In the genomic region with DNA sequence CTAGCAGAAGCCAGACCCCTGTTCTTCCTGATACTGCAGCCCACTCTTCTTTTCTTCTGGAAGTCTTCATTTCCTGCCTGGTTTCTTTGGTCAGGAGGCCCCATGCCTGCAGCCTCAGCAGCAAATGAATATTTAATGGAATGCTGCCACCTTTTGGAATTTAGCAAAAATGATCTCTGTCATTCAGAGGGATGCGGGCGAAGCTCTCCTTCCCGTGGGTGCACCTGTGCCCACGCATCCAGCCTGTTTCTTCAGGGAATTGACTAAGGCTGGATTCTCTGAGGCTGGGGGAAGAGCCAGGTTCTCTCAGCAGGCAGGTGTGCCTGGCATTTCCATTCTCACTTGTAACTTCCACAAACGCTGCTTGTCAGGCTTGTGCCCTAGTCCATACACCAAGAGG, we compare ENCODE assay signal across 10 mouse cellular contexts.
A peak's percentile ranks its signal among the peaks of the same experiment; 100 is the strongest.
DNase-seq lines count a peak whose midpoint lies in the region; ATAC-seq and TF ChIP-seq lines count a peak whose summit lies in the region.
"Had no signal": no experiment of that assay in that cellular context is flagged by ENCODE, and none has a peak within 500 bp of the region (broad histone marks: within the 10 kb centered on the region; RNA-seq: fewer than 3 reads in every experiment).

No protein-coding gene starts in this region.

- no peak overlapping the region for H3K27ac ChIP-seq in hindbrain, embryonic 14.5 days
- no peak overlapping the region for H3K27ac ChIP-seq in hindbrain, embryonic 13.5 days
- H3K27ac ChIP-seq in kidney, adult 2 months (ENCODE audit: insufficient read depth, low read depth, low read length) = peak overlapping the region; percentile 27; the same call in 1 of the 2 replicates
- no peak overlapping the region for H3K27ac ChIP-seq in gastrocnemius, adult 2 months
- H3K27ac ChIP-seq: forebrain, embryonic 13.5 days had no signal

- no peak overlapping the region for H3K9ac ChIP-seq in hindbrain, embryonic 14.5 days
- no peak overlapping the region for H3K9ac ChIP-seq in hindbrain, embryonic 13.5 days
- H3K9ac ChIP-seq: forebrain, embryonic 13.5 days had no signal

- H3K4me1 ChIP-seq in hindbrain, embryonic 14.5 days (replicated peaks; ENCODE audit: control insufficient read depth, insufficient read depth, low read length) = peaks cover 16% of the 10 kb centered on the region; the same call in 1 of the 2 replicates
- peaks cover 40% of the 10 kb centered on the region for H3K4me1 ChIP-seq in hindbrain, embryonic 13.5 days (replicated peaks)
- no peaks in the 10 kb centered on the region for H3K4me1 ChIP-seq in kidney, adult 2 months (ENCODE audit: control insufficient read depth, insufficient read depth, low read length)

- H3K27me3 ChIP-seq in hindbrain, embryonic 14.5 days (ENCODE audit: control insufficient read depth, insufficient read depth, low read length) = no peaks in the 10 kb centered on the region
- 0 out of 2 replicates have a peak, but pooled peaks cover 7% of the 10 kb centered on the region for H3K27me3 ChIP-seq in hindbrain, embryonic 13.5 days
- no peaks in the 10 kb centered on the region for H3K27me3 ChIP-seq in Patski
- no peaks in the 10 kb centered on the region for H3K27me3 ChIP-seq in kidney, adult 2 months (replicated peaks; ENCODE audit: control insufficient read depth, insufficient read depth, low read length)

- in situ Hi-C loops in Patski (cut with MboI; ENCODE audit: low pct_unique_long_range_greater_than_20kb) = loop anchor here (5.0 kb wide), 1 partner anchor 58 kb away; no protein-coding TSS in a partner anchor

- no peak overlapping the region for H3K4me3 ChIP-seq in hindbrain, embryonic 14.5 days (replicated peaks; ENCODE audit: low read length)
- H3K4me3 ChIP-seq in hindbrain, embryonic 13.5 days = no peak overlapping the region
- H3K4me3 ChIP-seq in kidney, adult 2 months (ENCODE audit: insufficient read depth, low read depth, low read length) = peak overlapping the region; percentile 14; the same call in 1 of the 2 replicates
- H3K4me3 ChIP-seq in gastrocnemius, adult 2 months = no peak overlapping the region
- H3K4me3 ChIP-seq: forebrain, embryonic 13.5 days had no signal

- intact Hi-C loops in left cerebral cortex, postnatal 14 days (cut with DNase I) = no loop called here
- intact Hi-C loops in gastrocnemius, adult 2 months (cut with DNase I) = no loop called here
- intact Hi-C loops in heart, postnatal 10 days (cut with DNase I) = loop anchor here (10.0 kb wide), 1 partner anchor 230 kb away; no protein-coding TSS in a partner anchor

- WGBS in hindbrain, embryonic 14.5 days = 51% methylated on average over 5 of the region's 5 CpGs
- 58% methylated on average over 5 of the region's 5 CpGs for WGBS in hindbrain, embryonic 13.5 days
- 39% methylated on average over 5 of the region's 5 CpGs for WGBS in kidney, adult 2 months

- no peaks in the 10 kb centered on the region for H3K36me3 ChIP-seq in hindbrain, embryonic 14.5 days (replicated peaks; ENCODE audit: control insufficient read depth, insufficient read depth)
- H3K36me3 ChIP-seq in hindbrain, embryonic 13.5 days = no peaks in the 10 kb centered on the region
- no peaks in the 10 kb centered on the region for H3K36me3 ChIP-seq in kidney, adult 2 months (ENCODE audit: control insufficient read depth, insufficient read depth, low read length)

- peak; percentile 59 for TF ChIP-seq CTCF in Patski (IDR thresholded peaks at IDR 0.05)
- TF ChIP-seq CTCF in kidney, adult 2 months (conservative IDR thresholded peaks at IDR 0.05; ENCODE audit: insufficient read depth, insufficient read length, low read depth, low read length) = peak; percentile 51
- TF ChIP-seq CTCF in gastrocnemius, adult 2 months (IDR thresholded peaks at IDR 0.05) = no peak

- POLR2A ChIA-PET in Patski (lab: Charles Lee) = interaction anchor here (1.3 kb wide), 1 partner anchor 61 kb away, joined by 3 read pairs; no protein-coding TSS in a partner anchor

- no peaks in the 10 kb centered on the region for H3K9me3 ChIP-seq in hindbrain, embryonic 14.5 days (ENCODE audit: control insufficient read depth, low read length)
- no peaks in the 10 kb centered on the region for H3K9me3 ChIP-seq in hindbrain, embryonic 13.5 days
- H3K9me3 ChIP-seq: forebrain, embryonic 13.5 days had no signal

- no peak overlapping the region for H3K4me2 ChIP-seq in hindbrain, embryonic 14.5 days (replicated peaks)
- H3K4me2 ChIP-seq in hindbrain, embryonic 13.5 days = no peak overlapping the region
- H3K4me2 ChIP-seq: forebrain, embryonic 13.5 days had no signal

- CTCF ChIA-PET in Patski (lab: Charles Lee) = interaction anchor here (0.8 to 1.2 kb wide), 2 partner anchors 17 to 63 kb away, joined by 3 to 6 read pairs; no protein-coding TSS in a partner anchor

- DNase-seq in hindbrain, embryonic 14.5 days (ENCODE audit: low spot score) = peak; percentile 73
- DNase-seq in Patski (ENCODE audit: low read depth, low spot score) = no peak
- DNase-seq in kidney, adult 2 months = peak; percentile 41
- DNase-seq in left cerebral cortex, postnatal 14 days (ENCODE audit: low spot score in 2 of 2) = peak; percentile 63 to 66
- no peak for DNase-seq in gastrocnemius, adult 8-10 months (ENCODE audit: low spot score in 2 of 2)
- no peak for DNase-seq in gastrocnemius, adult 2 months
- DNase-seq in heart, postnatal 10 days = no peak
- DNase-seq: lung, adult 18-20 months had no signal

- no peak for ATAC-seq in hindbrain, embryonic 14.5 days (ENCODE audit: low FRiP score)
- ATAC-seq in hindbrain, embryonic 13.5 days (ENCODE audit: low FRiP score) = no peak
- ATAC-seq in Patski = no peak
- ATAC-seq: forebrain, embryonic 13.5 days had no signal

- no peak for TF ChIP-seq POLR2A in kidney, adult 2 months (IDR thresholded peaks at IDR 0.05; ENCODE audit: low read depth, low read length)

Comparison
In these comparisons a context has a peak if more than half of its experiments do, and no peak if none do; other contexts are left out.
1. DNase-seq: peak in hindbrain, embryonic 14.5 days (single experiment), kidney, adult 2 months (single experiment) and left cerebral cortex, postnatal 14 days (2 of 2); none in Patski (single experiment), gastrocnemius, adult 8-10 months (0 of 2), gastrocnemius, adult 2 months (single experiment) and heart, postnatal 10 days (0 of 2).